Mouse (Mus musculus): ENCODE data around the gene Gm364. TPM values are rescaled to one million over a fixed set of nuclear protein-coding genes. Genes with fewer than 3 reads are reported as not detected.

Gm364 gene
- polyA plus RNA-seq, 1 experiment = 0.19 TPM

- no peak for TF ChIP-seq MYOD1 (IDR thresholded peaks at IDR 0.05; ENCODE audit: control insufficient read depth, insufficient read length, low read depth)
- no peak for TF ChIP-seq CEBPB (IDR thresholded peaks at IDR 0.05; ENCODE audit: low read depth)
- no peak for TF ChIP-seq USF1 (IDR thresholded peaks at IDR 0.05; ENCODE audit: low read depth)
- no peak for TF ChIP-seq MAX (IDR thresholded peaks at IDR 0.05)
- no peak for TF ChIP-seq FOSL1 (IDR thresholded peaks at IDR 0.05; ENCODE audit: insufficient read depth, low read length, poor library complexity, severe bottlenecking)
- TF ChIP-seq MYOG (IDR thresholded peaks at IDR 0.05; ENCODE audit: control insufficient read depth, extremely low read depth, insufficient read length) = no peak
- no peak for TF ChIP-seq CTCF (IDR thresholded peaks at IDR 0.05; ENCODE audit: control insufficient read depth, insufficient read depth, insufficient read length)
- no peaks in the 10 kb centered on the region for H3K79me2 ChIP-seq (ENCODE audit: control insufficient read depth, insufficient read depth)
- H3K79me3 ChIP-seq (ENCODE audit: low read depth) = no peaks in the 10 kb centered on the region
- H3K27me3 ChIP-seq (ENCODE audit: control insufficient read depth, insufficient read depth, insufficient read length) = no peaks in the 10 kb centered on the region
- no peak overlapping the region for H3ac ChIP-seq (ENCODE audit: control insufficient read depth, insufficient read length, low read depth)
- H3K36me3 ChIP-seq (ENCODE audit: control insufficient read depth, insufficient read depth) = no peaks in the 10 kb centered on the region
- no peak overlapping the region for H3K4me3 ChIP-seq (ENCODE audit: insufficient read depth, poor library complexity, severe bottlenecking)
Observed at GRCm38 (mm10) chrX:57521117-57522095, 112.5 kb downstream of the Gm364 start.

Other genes with a start within 250 kb of the Gm364 start
- not detected for gene Cd40lg, start 197.0 kb upstream of the Gm364 start, polyA plus RNA-seq (2012; fragmentation: generic; extraction: Trizol)
- 1.3 TPM for gene Arhgef6, start 70.4 kb upstream of the Gm364 start, polyA plus RNA-seq (2012; fragmentation: generic; extraction: Trizol)
- gene Rbmx, start 16.1 kb upstream of the Gm364 start, polyA plus RNA-seq (2012; fragmentation: generic; extraction: Trizol) = 25.5 TPM
- gene Gpr101, start 94.6 kb downstream of the Gm364 start, polyA plus RNA-seq (2012; fragmentation: generic; extraction: Trizol) = not detected